Mouse (Mus musculus) olfactory bulb, adult 2 months (tissue): ENCODE results near the gene Rfc5.

Experiments
- CTCF ChIP-seq: fragments of 200-500 bp; IDR thresholded peaks from 2 replicates; pipeline ENCODE4 v1.5.1; 2012; ENCODE audit warnings: low read depth, mild to moderate bottlenecking, low read length, moderate library complexity; ENCODE audit not compliant: insufficient read depth
- POLR2A ChIP-seq: fragments of 200-500 bp; IDR thresholded peaks from 2 replicates; pipeline ENCODE4 v1.6.1; 2012; ENCODE audit warnings: mild to moderate bottlenecking, low read depth, low read length, moderate library complexity; ENCODE audit not compliant: insufficient read depth

- TF ChIP-seq CTCF (no peak), POLR2A (no peak)
Observed at GRCm38 (mm10) chr5:117360631-117361541, 28.0 kb downstream of the Rfc5 start.
